Mouse (Mus musculus) olfactory bulb, adult 2 months (tissue): ENCODE results near the gene Afdn. TPM values are rescaled to one million over a fixed set of nuclear protein-coding genes. Genes with fewer than 3 reads are reported as not detected.

Source experiments
- H3K27ac ChIP-seq: fragments of 200-500 bp; 2 replicates; pipeline ENCODE4 v1.5.1; 2012; ENCODE audit warnings: low read depth, low read length; ENCODE audit not compliant: insufficient read depth
- H3K4me1 ChIP-seq: fragments of 200-500 bp; 2 replicates; pipeline ENCODE4 v1.6.1; 2012; ENCODE audit warnings: low read length; ENCODE audit not compliant: control insufficient read depth, insufficient read depth
- H3K4me3 ChIP-seq: fragments of 200-500 bp; 2 replicates; pipeline ENCODE4 v1.5.1; 2012; ENCODE audit warnings: mild to moderate bottlenecking, low read depth, low read length, moderate library complexity; ENCODE audit not compliant: insufficient read depth
- CTCF ChIP-seq: fragments of 200-500 bp; IDR thresholded peaks from 2 replicates; pipeline ENCODE4 v1.5.1; 2012; ENCODE audit warnings: low read depth, mild to moderate bottlenecking, low read length, moderate library complexity; ENCODE audit not compliant: insufficient read depth
- POLR2A ChIP-seq: fragments of 200-500 bp; IDR thresholded peaks from 2 replicates; pipeline ENCODE4 v1.6.1; 2012; ENCODE audit warnings: mild to moderate bottlenecking, low read depth, low read length, moderate library complexity; ENCODE audit not compliant: insufficient read depth
- WGBS: fragments of 180-500 bp; shearing (Covaris S2); methylation state at CpG from one replicate; pipeline ENCODE4 v1.1.7; 2018; 5-methylcytosine and 5-hydroxymethylcytosine counted together
- polyA plus RNA-seq: library from polyadenylated mRNA; stranded (reverse); fragments of >200 nt; gene quantifications from 2 replicates; pipeline ENCODE4 v1.2.4, GENCODE M21; 2012; ENCODE audit warnings: low replicate concordance; ENCODE audit not compliant: missing spikeins, insufficient read depth, insufficient read length

Afdn gene
- polyA plus RNA-seq, 1 experiment, result not detected

DNA sequence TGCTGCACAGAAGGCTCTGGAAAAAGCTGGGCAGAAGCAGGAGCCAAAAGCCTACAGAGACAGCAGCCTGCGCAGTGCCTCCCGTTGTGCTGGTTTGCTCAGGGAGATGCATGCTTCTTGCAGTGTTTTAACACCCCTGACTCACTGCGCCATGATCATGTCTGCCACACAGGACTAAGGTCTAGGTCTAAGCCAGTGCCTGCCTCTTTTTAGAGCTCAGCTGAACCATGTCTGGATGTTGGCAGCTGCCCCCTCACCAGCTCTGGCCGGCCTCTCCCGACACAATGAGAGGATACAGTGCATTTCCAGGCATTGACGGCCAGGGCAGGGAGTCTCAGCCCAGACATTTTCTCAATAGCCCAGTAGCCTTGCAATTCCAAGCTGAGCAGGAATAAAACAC lies 23.0 kb upstream of the Afdn start:
- no peak overlapping the region for H3K27ac ChIP-seq

DNA sequence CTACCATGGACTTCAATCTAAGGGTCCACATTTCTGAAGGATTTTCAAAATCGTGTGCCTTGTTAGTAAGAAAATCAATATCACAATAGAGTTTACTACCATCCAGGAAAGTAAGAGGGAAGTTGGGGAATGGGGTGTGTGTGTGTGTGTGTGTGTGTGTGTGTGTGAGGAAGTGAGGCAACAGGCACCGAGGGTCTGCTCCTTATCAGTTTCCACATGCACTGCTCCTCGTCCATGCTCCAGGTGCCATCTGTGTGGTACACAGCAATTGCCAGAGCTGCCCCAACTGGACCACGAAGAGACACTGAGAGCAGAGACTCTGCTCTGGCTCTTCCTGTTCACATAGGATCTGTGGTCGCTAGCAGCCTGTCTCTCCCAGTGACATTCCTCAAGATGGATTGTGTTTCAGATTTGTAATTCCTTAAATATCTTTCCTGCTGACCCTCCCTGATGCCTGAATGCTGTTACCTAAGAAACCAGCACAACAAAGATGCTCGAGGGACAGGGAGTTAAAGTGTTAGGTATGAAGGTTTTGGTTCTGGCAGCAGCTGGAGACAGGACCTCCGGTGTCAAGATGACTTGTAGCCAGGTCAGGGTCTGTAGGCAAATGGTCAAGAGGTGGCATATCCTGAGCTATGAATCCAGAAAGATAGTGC lies 22.1 kb upstream of the Afdn start:
- no peak for TF ChIP-seq POLR2A

More for the DNA sequence above, 23.0 kb upstream of the Afdn start:
- peaks cover 13% of the 10 kb centered on the region for H3K4me1 ChIP-seq
- H3K4me3 ChIP-seq, result no peak overlapping the region
- TF ChIP-seq CTCF, result no peak
- no peak for TF ChIP-seq POLR2A
- 48% methylated on average over 6 of the region's 6 CpGs for WGBS

DNA sequence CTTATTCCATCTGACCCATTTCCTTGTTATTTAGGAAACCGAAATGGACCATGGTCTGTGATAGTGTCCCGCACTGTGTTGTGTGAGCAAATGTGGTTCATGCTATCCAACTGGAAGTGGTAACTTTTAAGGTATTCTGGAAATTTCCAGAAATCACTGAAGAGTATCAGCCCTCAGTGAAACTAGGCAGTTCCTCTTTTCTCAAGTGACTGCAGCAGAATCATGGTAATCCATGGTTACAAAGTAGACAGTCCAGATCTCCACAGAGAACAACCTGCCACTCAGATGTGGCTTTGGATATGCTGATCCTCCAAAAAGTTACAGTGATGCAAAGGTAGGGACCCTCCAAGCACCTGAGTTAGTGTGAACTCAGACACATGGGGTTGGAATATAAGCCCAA lies 21.4 kb upstream of the Afdn start:
- no peak overlapping the region for H3K27ac ChIP-seq
- WGBS, result 97% methylated on average over 2 of the region's 2 CpGs
- H3K4me3 ChIP-seq, result no peak overlapping the region
- no peak for TF ChIP-seq CTCF
- no peak for TF ChIP-seq POLR2A
- peaks cover 24% of the 10 kb centered on the region for H3K4me1 ChIP-seq

More for the DNA sequence above, 22.1 kb upstream of the Afdn start:
- Histone ChIP-seq H3K4me3 (no peak overlapping the region), H3K4me1 (peaks cover 18% of the 10 kb centered on the region), H3K27ac (no peak overlapping the region)
- 80% methylated on average over 7 of the region's 7 CpGs for WGBS

DNA sequence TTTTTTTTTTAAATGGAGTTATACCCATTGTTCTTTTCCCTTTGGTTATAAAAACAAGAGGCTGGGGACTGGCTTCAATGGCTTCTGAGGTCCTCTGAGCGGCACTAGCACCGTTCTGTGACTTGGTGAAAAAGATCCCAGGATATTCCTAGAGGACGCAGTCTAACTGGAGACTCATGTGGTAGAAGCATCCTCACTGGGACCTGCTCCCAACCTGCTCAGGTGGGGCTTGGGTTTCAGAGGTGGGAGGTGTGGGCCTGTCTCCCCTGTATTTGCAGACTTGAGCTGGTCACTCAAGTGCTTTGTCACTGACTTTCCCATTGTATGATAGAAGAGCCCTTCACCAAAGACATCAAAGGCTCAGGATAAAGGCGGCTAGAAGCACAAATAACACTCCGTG lies 20.4 kb upstream of the Afdn start:
- no peak overlapping the region for H3K27ac ChIP-seq
- no peak for TF ChIP-seq POLR2A
- no peak for TF ChIP-seq CTCF
- WGBS, result 84% methylated on average over 5 of the region's 5 CpGs
- H3K4me1 ChIP-seq, result peaks cover 24% of the 10 kb centered on the region
- no peak overlapping the region for H3K4me3 ChIP-seq

DNA sequence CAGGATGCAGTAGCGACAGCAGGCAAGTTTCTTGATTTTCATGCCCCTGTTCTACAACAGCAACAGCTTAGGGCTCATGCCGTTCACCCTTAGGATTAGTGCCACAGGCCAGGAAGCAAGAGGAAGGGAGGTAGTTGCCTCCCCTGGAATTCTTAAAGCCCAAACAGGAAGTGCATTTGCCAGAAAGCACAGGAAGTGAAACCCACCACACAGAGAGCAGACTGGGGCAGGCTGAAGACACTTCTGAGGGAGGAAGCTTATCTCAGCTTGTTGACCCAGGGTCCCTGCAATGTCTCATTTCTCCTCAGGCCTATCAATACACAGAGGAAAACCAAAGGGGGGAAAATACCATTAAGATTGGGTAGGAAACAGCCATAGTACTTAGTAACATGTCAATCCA lies 19.5 kb upstream of the Afdn start:
- no peak overlapping the region for H3K4me3 ChIP-seq
- no peak overlapping the region for H3K27ac ChIP-seq
- WGBS, result 45% methylated on average over 2 of the region's 2 CpGs
- H3K4me1 ChIP-seq, result peaks cover 23% of the 10 kb centered on the region
- TF ChIP-seq POLR2A, result no peak
- no peak for TF ChIP-seq CTCF

DNA sequence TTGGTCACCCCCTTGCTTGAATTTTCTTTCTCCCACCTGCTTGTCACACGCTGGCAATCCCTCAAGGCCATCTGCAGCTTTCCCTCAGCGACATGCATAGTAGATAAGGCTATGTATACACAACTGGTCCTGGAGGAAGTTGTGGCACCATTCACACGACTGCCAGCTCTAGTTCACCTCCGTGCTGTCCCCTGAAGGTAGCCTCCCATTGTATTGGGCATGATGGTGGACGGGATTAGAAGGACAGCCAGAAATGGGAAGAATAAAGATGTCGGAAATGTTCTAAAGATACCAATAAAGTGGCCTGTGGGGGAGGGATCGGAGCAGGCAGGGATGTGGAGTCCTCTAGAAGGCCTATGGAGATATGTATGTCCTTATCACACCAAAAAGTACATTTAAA lies 18.7 kb upstream of the Afdn start:
- no peak overlapping the region for H3K4me3 ChIP-seq
- TF ChIP-seq CTCF, result no peak
- peaks cover 22% of the 10 kb centered on the region for H3K4me1 ChIP-seq
- no peak overlapping the region for H3K27ac ChIP-seq
- 95% methylated on average over 7 of the region's 7 CpGs for WGBS

DNA sequence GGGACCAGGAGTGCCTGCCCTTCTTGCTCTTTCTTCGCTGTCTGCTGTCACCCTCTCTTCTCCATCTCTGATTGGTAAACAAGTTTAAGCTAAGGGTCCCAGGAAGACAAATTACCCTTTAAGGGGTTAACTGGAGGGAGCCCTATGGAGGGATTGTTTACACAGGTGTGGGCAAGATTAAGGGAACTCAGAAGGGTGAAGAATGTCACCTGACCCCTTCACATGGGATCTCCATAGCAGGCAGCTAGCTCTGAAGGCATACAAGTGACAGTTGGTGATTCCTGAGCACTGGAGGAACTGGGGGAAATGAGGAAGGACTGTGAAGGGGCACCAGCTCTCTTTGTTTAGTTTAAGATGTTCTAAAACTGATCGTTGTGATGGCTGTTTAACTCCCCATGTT lies 18.0 kb upstream of the Afdn start:
- no peak overlapping the region for H3K27ac ChIP-seq
- 57% methylated on average over 2 of the region's 2 CpGs for WGBS
- TF ChIP-seq CTCF (no peak), POLR2A (no peak)
- no peak overlapping the region for H3K4me3 ChIP-seq
- peaks cover 19% of the 10 kb centered on the region for H3K4me1 ChIP-seq

DNA sequence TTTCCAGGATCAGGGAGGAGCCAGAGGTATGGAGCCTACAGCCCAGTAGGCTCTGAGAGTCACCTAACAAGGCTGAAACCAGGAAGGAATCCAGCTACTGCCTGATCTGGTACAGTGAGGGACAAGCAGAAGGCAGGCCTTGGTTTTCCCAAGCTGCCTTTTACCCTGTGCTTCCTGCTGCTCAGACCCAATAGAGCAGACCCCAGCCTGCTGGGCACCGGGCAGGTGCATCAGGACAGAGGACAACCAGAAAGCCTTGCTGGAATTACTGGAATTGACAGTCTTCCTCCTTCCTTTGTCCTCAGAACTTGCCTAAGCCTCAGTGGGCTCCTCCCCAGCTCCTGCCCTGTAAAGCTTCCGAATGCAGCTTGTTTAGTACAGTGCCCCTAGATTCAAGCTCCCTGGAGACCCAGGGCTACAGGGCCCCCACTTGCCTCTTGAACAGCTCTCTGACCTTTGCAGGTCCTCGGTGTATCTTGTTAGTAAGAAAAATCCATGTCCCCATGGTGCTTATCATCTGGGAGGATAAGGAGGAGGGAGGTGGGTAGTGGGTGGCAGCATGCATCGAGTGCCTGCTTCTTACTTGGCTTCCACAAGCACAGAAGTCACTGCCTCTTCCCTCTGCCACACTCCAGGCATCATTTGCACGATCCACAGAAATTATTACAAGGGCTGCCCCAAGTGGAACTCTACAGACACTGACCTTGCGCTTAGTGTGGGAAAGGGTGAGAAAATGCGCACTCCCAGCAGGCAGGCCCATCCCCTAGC lies 17.2 kb upstream of the Afdn start:
- WGBS, result 55% methylated on average over 7 of the region's 7 CpGs
- Histone ChIP-seq H3K27ac (no peak overlapping the region), H3K4me3 (no peak overlapping the region), H3K4me1 (peaks cover 14% of the 10 kb centered on the region)
- TF ChIP-seq CTCF, result no peak
- TF ChIP-seq POLR2A, result no peak

DNA sequence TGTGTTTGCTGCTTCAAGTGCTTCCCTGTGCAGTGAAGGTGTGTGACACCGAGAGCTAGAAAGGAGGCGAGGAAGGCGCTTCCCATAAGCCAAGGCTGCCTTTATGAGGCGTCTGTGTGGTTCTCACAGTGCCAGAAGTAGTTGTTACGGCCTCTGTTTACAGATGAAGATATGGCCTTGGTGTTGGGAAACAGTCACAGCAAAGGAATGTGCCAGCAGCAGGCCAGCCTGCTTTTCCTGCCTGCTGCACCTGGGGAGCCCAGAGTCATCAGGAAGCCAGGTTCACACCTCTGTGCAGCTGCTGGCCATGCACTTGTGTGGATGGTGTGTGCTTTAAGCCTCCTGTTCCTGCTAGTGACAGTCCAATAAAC lies 16.6 kb upstream of the Afdn start:
- 68% methylated on average over 5 of the region's 5 CpGs for WGBS
- Histone ChIP-seq H3K27ac (no peak overlapping the region), H3K4me3 (no peak overlapping the region), H3K4me1 (peaks cover 14% of the 10 kb centered on the region)
- TF ChIP-seq POLR2A (no peak), CTCF (no peak)

DNA sequence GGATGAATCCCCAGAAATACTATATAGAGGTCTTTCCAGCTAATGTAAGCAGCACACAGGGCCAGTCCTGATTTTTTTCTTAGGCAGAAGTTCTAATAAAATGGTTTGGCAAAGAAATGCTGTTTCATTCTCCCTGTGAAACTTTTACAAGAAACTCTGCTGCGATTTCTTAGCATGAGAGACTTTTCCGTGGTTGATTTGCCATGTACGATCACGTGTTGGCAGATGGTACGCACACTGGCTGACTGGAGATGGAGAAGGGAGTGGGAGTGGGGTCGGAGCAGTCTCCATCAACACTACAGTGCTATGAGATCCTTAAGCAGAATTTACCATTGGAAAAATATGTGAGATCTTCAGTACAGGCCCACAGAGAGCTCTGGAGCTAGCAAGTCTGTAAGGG lies 16.1 kb upstream of the Afdn start:
- TF ChIP-seq CTCF (no peak), POLR2A (no peak)
- Histone ChIP-seq H3K4me3 (no peak overlapping the region), H3K27ac (no peak overlapping the region), H3K4me1 (peaks cover 14% of the 10 kb centered on the region)
- whole genome bisulfite sequencing, result 77% methylated on average over 6 of the region's 6 CpGs
